Mouse (Mus musculus): ENCODE data around the gene Teddm1a. TPM values are rescaled to one million over a fixed set of nuclear protein-coding genes. Genes with fewer than 3 reads are reported as not detected.

Gene Teddm1a
- total and polyA plus RNA-seq, 2 experiments from 2014 or later = not detected

- no peak for TF ChIP-seq CTCF (IDR thresholded peaks at IDR 0.05)
- 69% methylated on average over 12 of the region's 12 CpGs for WGBS
- Histone ChIP-seq H3K4me3 (ENCODE audit: low read depth, low read length) (no peak overlapping the region), H3K27ac (ENCODE audit: low read depth, low read length) (no peak overlapping the region), H3K9me3 (ENCODE audit: low read length) (no peaks in the 10 kb centered on the region), H3K4me1 (ENCODE audit: insufficient read depth, low read length) (no peaks in the 10 kb centered on the region), H3K36me3 (ENCODE audit: insufficient read depth, low read length) (no peaks in the 10 kb centered on the region), H3K4me2 (ENCODE audit: low read depth, low read length, poor library complexity, severe bottlenecking) (no peak overlapping the region), H3K27me3 (ENCODE audit: insufficient read depth, low read length) (no peaks in the 10 kb centered on the region), H3K9ac (replicated peaks; ENCODE audit: low read length, poor library complexity, severe bottlenecking) (no peak overlapping the region)
- ATAC-seq (ENCODE audit: low FRiP score) = no peak
- DNase-seq (ENCODE audit: low spot score) = no peak
Measured at GRCm38 (mm10) chr1:153935844-153936380, 44.4 kb downstream of the Teddm1a start.

- no peak for DNase-seq (ENCODE audit: low spot score)
- H3K36me3 ChIP-seq (ENCODE audit: insufficient read depth, low read length) = no peaks in the 10 kb centered on the region
- no peak for ATAC-seq (ENCODE audit: low FRiP score)
- H3K9me3 ChIP-seq (ENCODE audit: low read length) = no peaks in the 10 kb centered on the region
- WGBS = 96% methylated on average over 2 of the region's 2 CpGs
- no peaks in the 10 kb centered on the region for H3K27me3 ChIP-seq (ENCODE audit: insufficient read depth, low read length)
- TF ChIP-seq CTCF (IDR thresholded peaks at IDR 0.05) = no peak
- no peak overlapping the region for H3K4me3 ChIP-seq (ENCODE audit: low read depth, low read length)
- no peak overlapping the region for H3K4me2 ChIP-seq (ENCODE audit: low read depth, low read length, poor library complexity, severe bottlenecking)
- no peaks in the 10 kb centered on the region for H3K4me1 ChIP-seq (ENCODE audit: insufficient read depth, low read length)
- no peak overlapping the region for H3K9ac ChIP-seq (replicated peaks; ENCODE audit: low read length, poor library complexity, severe bottlenecking)
- no peak overlapping the region for H3K27ac ChIP-seq (ENCODE audit: low read depth, low read length)
Measured at GRCm38 (mm10) chr1:153937025-153937424, 45.5 kb downstream of the Teddm1a start.

GRCm38 (mm10) chr1:153940986-153941385 lies 49.4 kb downstream of the Teddm1a start:
- ATAC-seq (ENCODE audit: low FRiP score) (no peak), DNase-seq (ENCODE audit: low spot score) (no peak)
- Histone ChIP-seq H3K4me1 (ENCODE audit: insufficient read depth, low read length) (no peaks in the 10 kb centered on the region), H3K4me3 (ENCODE audit: low read depth, low read length) (no peak overlapping the region), H3K27me3 (ENCODE audit: insufficient read depth, low read length) (no peaks in the 10 kb centered on the region), H3K36me3 (ENCODE audit: insufficient read depth, low read length) (no peaks in the 10 kb centered on the region), H3K4me2 (ENCODE audit: low read depth, low read length, poor library complexity, severe bottlenecking) (no peak overlapping the region), H3K9me3 (ENCODE audit: low read length) (no peaks in the 10 kb centered on the region), H3K9ac (replicated peaks; ENCODE audit: low read length, poor library complexity, severe bottlenecking) (no peak overlapping the region), H3K27ac (ENCODE audit: low read depth, low read length) (no peak overlapping the region)
- WGBS = 88% methylated on average over 2 of the region's 2 CpGs
- no peak for TF ChIP-seq CTCF (IDR thresholded peaks at IDR 0.05)

Small RNAs within 50 kb of the gene (microRNA-seq; reads per million reads assigned to microRNA genes)
- 15.7 reads per million, percentile 27 among the genes with 10 or more reads in this experiment for gene Mir8114 (ENCODE audit: borderline number of aligned reads)

Other genes starting within 250 kb of the Teddm1a start
- gene Rgs8, start 238.7 kb upstream of the Teddm1a start, total RNA-seq (2014; rRNA removed) = 40.7 and 68.0 TPM in 2 replicates
- gene Rgs8, start 238.7 kb upstream of the Teddm1a start, polyA plus RNA-seq (2015; fragmentation: Nextera tagmentation; extraction: Ambion mirVana) = 31.1 and 32.1 TPM in 2 replicates
- 7.2 and 7.6 TPM in 2 replicates for gene Rgs16, start 151.4 kb upstream of the Teddm1a start, total RNA-seq (2014; rRNA removed)
- 9.7 and 10.7 TPM in 2 replicates for gene Rgs16, start 151.4 kb upstream of the Teddm1a start, polyA plus RNA-seq (2015; fragmentation: Nextera tagmentation; extraction: Ambion mirVana)
- 22.1 and 29.3 TPM in 2 replicates for gene Rnasel, start 142.3 kb upstream of the Teddm1a start, total RNA-seq (2014; rRNA removed)
- 15.7 and 17.4 TPM in 2 replicates for gene Rnasel, start 142.3 kb upstream of the Teddm1a start, polyA plus RNA-seq (2015; fragmentation: Nextera tagmentation; extraction: Ambion mirVana)
- gene Rgsl1, start 47.6 kb upstream of the Teddm1a start, total RNA-seq (2014; rRNA removed) = 0.05 TPM in 1 of 2 replicates, not detected in the other
- gene Rgsl1, start 47.6 kb upstream of the Teddm1a start, polyA plus RNA-seq (2015; fragmentation: Nextera tagmentation; extraction: Ambion mirVana) = 0.12 and 0.18 TPM in 2 replicates
- not detected in 2 replicates for gene Teddm1b, start 17.4 kb upstream of the Teddm1a start, total RNA-seq (2014; rRNA removed)
- 0.21 and 0.22 TPM in 2 replicates for gene Teddm1b, start 17.4 kb upstream of the Teddm1a start, polyA plus RNA-seq (2015; fragmentation: Nextera tagmentation; extraction: Ambion mirVana)
- 312 and 330 TPM in 2 replicates for gene Glul, start 8.2 kb downstream of the Teddm1a start, total RNA-seq (2014; rRNA removed)
- gene Glul, start 8.2 kb downstream of the Teddm1a start, polyA plus RNA-seq (2015; fragmentation: Nextera tagmentation; extraction: Ambion mirVana) = 237 and 250 TPM in 2 replicates
- gene Teddm2, start 8.5 kb downstream of the Teddm1a start, total RNA-seq (2014; rRNA removed) = 0.66 and 1.1 TPM in 2 replicates
- 1.2 and 1.7 TPM in 2 replicates for gene Teddm2, start 8.5 kb downstream of the Teddm1a start, polyA plus RNA-seq (2015; fragmentation: Nextera tagmentation; extraction: Ambion mirVana)